Mouse (Mus musculus) fibroblast of lung, adult 2 months (primary cell): ENCODE results near the gene Cyp1a2.

Experiments used
- DNase-seq: peaks from one replicate; pipeline ENCODE4 v3.0.0-alpha.2; 2011; ENCODE audit warnings: low read depth

Gene Cyp1a2

DNA sequence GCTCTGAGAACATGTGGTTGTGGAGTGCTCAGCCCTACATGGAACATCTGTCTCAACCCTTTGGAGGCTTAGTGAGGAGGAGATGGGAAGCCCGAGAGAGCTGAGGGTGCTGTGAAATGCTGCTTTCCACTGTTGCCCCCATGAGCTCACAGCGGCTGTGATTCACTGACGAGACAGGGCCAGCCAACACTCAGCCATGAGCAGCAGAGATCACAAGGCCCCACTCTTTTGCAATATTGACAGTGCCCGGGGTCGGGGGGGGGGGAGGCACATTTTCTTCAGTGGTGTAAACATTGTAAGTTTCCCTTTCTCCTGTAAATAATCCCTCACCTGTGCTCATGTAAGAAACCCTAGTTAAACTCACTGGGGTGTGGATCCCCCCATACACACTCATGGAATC lies 12.0 kb downstream of the Cyp1a2 start:
- no peak for DNase-seq

DNA sequence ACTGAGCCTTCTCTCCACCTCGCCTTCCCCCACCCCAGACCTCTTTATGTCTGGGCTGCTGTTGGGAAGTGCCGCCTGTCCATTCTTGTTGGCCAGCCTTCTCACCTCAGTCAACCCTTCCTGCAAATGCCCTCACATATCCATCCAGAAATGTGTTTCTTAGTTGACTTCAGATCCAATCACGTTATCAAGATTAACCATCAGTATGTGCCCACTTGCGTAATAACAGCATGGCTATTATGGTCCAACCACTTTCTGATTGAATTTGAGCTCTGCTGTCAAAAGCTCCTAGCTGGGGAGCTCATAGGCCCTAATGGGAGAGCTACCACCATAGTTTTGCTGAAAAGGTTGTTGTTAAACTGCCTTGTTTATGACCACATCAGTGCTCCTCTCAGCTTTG lies 12.5 kb downstream of the Cyp1a2 start:
- DNase-seq = no peak

DNA sequence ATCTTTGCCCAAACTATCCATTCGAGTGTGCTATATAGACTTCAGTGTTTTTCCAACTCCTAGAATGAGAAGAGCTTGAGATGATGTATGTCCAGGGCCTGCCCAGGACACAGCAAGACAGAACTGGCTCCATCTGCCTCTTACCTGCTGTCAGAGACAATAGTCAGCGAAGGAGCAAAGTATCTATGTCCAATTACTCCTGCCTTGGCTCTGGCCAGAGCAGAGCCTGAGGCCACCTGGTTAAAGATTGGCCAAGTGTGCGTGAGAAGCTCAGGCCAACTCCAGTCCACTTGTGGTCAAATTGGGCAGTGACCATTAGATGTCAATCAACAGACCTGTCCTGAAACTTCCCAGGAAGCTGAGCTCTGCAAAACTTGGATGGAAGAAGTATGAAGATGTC lies 13.9 kb downstream of the Cyp1a2 start:
- DNase-seq = no peak

GRCm38 (mm10) chr9:57668277-57668676 lies 15.2 kb downstream of the Cyp1a2 start:
- no peak for DNase-seq

DNA sequence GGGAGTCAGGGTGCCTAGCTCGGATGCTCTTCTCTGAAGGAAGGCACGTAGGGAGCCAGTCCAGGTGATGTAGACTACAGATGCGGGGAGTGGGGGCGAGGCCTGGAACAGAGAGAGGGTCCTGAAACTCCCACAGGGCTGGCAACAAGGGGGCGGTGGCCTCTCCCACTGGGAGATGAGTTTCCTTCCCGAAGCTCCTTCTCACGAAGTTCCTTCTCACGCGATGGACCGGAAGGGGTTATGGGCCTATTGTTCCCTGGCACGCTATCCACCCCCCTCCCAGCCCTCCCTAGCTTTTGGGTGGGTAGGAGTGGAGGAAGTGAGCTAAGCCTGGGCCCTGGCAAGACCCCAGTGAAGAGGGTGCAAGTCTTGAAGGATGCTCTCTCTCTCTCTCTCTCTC lies 15.7 kb downstream of the Cyp1a2 start:
- DNase-seq = no peak

DNA sequence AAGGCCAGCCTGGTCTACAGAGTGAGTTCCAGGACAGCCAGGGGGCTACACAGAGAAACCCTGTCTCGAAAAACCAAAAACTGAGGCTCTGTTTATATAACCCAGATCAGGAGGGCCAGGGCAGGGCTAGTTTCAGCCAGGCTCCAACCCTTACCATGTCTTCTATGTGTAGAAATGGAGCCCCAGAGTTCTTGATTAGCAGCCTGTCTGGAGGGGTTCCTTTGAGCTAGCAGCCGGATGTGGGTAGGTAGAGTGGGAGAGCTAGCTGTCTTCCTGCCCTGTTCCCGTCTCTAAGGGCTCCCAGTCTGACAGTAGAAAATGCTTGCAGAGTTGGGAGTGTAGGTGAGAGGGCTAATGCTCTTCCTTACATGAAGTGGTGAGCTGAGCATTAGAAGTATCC lies 16.4 kb downstream of the Cyp1a2 start:
- no peak for DNase-seq

DNA sequence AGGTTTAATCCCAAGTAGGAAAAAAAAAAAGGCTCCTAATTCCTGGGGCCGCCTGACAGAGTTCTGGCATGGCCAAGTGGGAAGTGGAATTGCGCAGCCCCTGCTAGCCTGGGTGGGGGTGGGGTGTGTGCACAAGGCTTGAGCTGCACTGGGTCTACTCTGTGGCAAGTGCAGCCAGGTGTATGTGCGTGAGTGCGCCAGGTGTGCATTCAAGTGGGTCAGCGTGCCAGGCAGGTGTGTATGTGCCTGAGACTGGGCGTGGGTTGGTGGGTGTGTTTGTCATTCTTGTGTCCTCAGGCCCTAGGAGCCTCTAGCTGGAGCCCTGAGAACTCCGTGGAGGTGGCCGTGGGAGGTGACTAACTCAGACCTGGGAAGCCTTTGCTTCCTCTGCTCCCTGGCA lies 17.0 kb downstream of the Cyp1a2 start:
- no peak for DNase-seq

- no peak for DNase-seq
Observed at GRCm38 (mm10) chr9:57664616-57665015, 18.9 kb downstream of the Cyp1a2 start.

DNA sequence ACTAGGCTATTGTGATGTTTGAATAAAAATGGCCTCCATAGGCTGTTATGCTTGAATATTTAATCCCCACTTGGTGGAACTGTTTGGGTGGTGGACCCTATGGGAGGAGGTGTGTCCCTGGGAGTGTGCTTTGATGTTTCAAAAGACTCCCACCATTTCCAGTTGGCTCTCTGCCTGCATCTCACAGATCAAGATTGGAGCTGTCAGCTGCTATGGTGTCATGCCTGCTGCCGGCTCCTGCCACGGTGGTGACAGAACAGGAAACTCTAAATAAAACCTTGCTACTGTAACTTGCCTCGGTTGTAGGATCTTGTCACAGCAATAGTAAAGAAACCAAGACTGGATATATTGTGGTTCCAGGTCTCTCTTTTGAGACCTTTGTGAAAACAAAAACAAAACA lies 22.0 kb downstream of the Cyp1a2 start:
- no peak for DNase-seq

DNA sequence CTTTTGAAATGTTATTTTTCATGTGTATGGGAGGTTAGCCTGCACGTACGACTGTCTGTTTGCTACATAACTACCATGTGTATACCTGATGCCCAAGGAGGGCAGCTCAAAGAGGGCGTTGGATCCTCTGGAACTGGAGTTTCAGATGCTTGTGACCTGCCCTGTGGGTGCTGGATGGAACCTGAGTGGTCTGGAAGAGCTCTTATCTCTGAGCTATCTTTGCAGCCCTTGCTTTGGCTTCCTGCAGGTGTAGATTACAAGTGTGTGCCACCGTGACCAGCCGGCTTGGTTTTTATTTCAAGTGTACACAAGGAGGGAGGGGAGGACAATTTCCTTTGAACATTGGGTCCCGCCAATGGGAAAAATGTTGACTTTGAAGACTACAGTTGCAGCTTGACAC lies 23.0 kb downstream of the Cyp1a2 start:
- no peak for DNase-seq

DNA sequence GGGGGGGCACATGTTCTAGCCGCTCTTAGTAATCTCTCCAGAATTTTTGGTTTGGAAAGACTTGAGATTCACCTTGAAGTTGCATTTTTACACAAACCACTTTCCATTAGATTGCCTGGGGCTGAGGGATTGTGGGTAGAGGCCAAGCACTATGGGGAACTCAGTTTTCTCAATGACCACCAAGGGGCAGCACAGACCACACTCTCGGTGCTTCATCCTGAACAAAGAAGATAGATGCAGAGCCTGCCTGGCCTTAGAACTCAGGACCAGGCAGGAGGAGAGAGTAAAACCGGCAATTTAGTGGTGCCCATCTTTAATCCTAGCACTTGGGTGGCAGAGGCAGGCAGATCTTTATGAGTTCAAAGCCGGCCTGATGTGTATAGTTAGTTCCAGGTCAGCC lies 23.7 kb downstream of the Cyp1a2 start:
- DNase-seq = peak; percentile 71

DNA sequence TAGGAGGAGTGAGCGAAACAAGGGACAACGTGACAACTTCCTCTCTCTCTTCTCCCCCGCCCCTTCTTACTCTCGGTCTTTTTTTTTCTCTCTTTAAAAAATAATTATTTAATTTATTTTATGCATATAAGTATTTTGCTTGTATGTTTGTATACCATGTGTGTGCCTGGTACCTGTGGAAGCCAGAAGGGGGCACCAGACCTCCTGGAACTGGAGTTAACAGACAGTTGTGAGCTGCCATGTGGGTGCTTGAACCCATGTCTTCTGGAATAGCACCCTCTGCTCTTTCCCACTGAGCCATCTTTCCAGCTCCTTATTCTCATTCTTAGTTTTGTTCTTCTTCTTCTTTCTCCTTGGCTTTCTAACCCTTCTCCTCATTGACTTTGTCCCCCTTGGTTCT lies 24.5 kb downstream of the Cyp1a2 start:
- no peak for DNase-seq

GRCm38 (mm10) chr9:57657843-57658242 lies 25.7 kb downstream of the Cyp1a2 start:
- DNase-seq = no peak

- peak; percentile 41 for DNase-seq
Observed at GRCm38 (mm10) chr9:57656631-57657350, 26.7 kb downstream of the Cyp1a2 start.

- peak; percentile 82 for DNase-seq
Observed at GRCm38 (mm10) chr9:57655749-57656148, 27.8 kb downstream of the Cyp1a2 start.

GRCm38 (mm10) chr9:57654966-57655365 lies 28.5 kb downstream of the Cyp1a2 start:
- DNase-seq = no peak

DNA sequence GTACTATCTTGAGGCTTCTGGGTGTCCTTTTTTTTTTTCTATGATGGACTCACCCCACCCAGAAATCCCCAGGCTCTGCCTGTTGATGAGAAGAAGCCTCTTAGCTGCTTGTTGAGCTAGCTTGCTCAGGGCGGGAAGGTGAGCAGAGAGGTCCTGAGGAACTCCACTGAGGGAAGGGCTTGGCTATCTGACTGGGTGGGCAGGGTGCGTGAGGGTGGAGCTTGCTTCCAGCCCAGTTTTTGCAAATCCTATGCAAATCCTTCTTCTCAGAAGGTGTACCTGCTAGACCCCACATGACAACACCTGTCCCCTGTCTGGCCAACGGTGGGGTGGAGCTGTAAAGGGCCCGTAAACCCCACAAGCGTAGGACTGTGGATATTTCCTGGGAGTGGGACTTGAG lies 30.2 kb downstream of the Cyp1a2 start, which contains the start of gene Csk:
Csk (minus strand) TSS at position 349 of the 400 bp plus-strand sequence.
- no peak for DNase-seq

- no peak for DNase-seq
Observed at GRCm38 (mm10) chr9:57652855-57653254, 30.6 kb downstream of the Cyp1a2 start.

DNA sequence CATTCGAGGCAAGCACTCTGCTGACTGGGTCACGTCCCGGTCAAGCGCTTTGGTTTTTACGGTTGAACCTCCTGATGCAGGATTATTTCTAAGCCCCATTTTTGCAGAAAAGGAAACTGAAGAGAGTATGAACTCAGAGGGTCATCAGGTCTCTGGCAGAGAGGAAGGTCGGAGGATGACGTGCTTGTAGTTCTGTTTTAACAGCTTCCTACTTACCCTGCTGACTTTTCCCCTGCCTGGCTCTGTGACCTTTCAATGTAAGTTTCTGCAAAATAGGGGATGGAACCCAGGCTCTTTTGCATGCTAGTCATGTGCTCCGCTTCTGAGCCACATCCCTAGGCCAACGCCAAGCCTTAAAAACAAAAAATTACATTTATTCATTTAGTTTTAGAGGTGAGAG lies 31.2 kb downstream of the Cyp1a2 start:
- no peak for DNase-seq

DNA sequence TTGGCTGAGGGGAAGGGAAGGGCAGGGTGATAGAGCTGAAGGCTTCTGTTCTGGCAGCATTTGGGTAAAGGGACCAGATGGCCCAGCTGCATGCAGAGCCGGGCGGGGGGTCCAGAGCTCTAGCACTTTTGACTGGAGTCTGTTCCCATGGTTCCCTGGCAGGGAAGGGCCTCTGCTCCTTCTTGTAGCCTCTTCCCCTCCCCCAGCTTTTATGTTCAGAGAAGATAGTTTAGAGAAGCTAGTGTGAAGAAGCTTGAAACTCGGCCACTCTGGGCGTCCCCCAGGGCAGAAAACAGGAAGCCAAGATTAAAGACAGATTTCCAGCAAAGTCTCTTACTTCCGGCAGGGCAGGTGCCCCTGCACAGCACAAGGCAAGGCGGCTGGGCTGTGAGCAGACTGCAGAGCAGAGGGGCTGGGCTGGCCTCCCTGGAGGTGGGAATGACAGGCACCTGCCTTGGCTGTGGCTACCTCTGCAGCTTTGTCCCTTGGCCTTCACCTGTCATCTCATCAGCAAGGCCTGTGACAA lies 32.7 kb downstream of the Cyp1a2 start:
- DNase-seq = no peak

- no peak for DNase-seq
Observed at GRCm38 (mm10) chr9:57650130-57650785, 33.2 kb downstream of the Cyp1a2 start.

DNA sequence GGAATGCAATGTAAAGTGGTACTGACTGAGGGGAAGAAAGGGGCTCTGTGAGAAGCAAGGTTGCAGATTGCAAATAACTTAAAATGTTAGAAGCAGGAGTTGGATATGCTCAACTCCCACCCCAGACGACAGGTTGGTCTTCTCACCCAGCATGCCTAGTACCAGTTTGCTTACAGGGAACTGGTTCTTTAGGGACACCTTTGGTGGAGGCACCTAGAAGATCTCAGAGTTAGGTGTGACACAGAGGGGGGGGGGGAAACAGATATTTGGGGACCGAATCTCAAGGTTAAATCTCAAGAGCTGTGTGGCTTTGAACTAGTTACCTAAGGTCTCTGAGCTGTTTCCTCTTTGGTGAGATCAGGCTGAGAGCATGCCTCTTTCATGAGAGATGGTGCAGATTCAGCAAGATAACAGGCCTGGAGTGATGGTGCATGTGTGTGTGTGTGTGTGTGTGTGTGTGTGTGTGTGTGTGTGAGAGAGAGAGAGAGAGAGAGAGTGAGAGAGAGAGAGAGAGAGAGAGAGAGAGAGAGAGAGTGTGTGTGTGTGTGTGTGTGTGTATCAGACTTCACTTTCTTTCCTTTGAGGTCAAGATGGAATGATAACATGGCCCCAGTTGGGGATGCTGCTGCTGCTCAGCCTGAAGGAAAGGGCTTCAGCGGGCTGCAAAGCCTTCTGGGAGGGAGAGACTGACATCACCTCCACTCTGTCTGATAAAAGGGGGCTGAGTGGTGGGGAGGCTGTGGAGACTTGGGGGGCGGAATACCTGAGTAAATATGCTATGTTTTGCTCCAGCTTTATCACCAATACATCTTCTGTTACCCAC lies 36.0 kb downstream of the Cyp1a2 start:
- DNase-seq = no peak
